Mouse (Mus musculus) intestine, embryonic 16.5 days (tissue): ENCODE measurements around the gene Tuba1b. TPM values are rescaled to one million over a fixed set of nuclear protein-coding genes. Genes with fewer than 3 reads are reported as not detected.
A peak's percentile ranks its signal among the peaks of the same experiment; 100 is the strongest.
"Not testable (repeated sequence)": the region's sequence is repeated elsewhere in the genome, so short reads cannot be mapped to it uniquely, and the experiment has no call there.

Experiments used
- ATAC-seq: fragments of 200-750 bp; cut with Nextera tagmentation; 2 replicates; pipeline ENCODE4 v1.8.0; 2017; ENCODE audit warnings: moderate TSS enrichment, moderate library complexity
- H3K27ac ChIP-seq: fragments of 300-500 bp; sonication (generic); 2 replicates; pipeline ENCODE4 v1.5.1; 2014; ENCODE audit warnings: mild to moderate bottlenecking, low read length
- H3K27me3 ChIP-seq: fragments of 300-500 bp; sonication (generic); replicated peaks from 2 replicates; pipeline ENCODE4 v1.6.1; 2014; ENCODE audit warnings: low read length, control low read depth, mixed read lengths; ENCODE audit not compliant: control insufficient read depth, insufficient read depth
- H3K36me3 ChIP-seq: fragments of 300-500 bp; sonication (generic); 2 replicates; pipeline ENCODE4 v1.6.1; 2014; ENCODE audit warnings: low read length, control low read depth; ENCODE audit not compliant: control insufficient read depth, insufficient read depth
- H3K4me1 ChIP-seq: fragments of 300-500 bp; sonication (generic); 2 replicates; pipeline ENCODE4 v1.6.1; 2014; ENCODE audit warnings: low read length, control low read depth, mixed read lengths; ENCODE audit not compliant: control insufficient read depth, insufficient read depth
- H3K4me2 ChIP-seq: fragments of 300-500 bp; sonication (generic); 2 replicates; pipeline ENCODE4 v1.6.1; 2014; ENCODE audit warnings: low read depth, low read length, control low read depth
- H3K4me3 ChIP-seq: fragments of 300-500 bp; sonication (generic); 2 replicates; pipeline ENCODE4 v1.5.1; 2014; ENCODE audit warnings: mild to moderate bottlenecking, low read length
- H3K9ac ChIP-seq: fragments of 300-500 bp; sonication (generic); 2 replicates; pipeline ENCODE4 v1.6.1; 2014; ENCODE audit warnings: low read depth, low read length
- H3K9me3 ChIP-seq: fragments of 300-500 bp; sonication (generic); 2 replicates; pipeline ENCODE4 v1.6.1; 2016; ENCODE audit warnings: low read length, control low read depth; ENCODE audit not compliant: control insufficient read depth
- WGBS: fragments of 180-500 bp; shearing (Covaris S2); extraction: QIAGEN DNeasy Blood & Tissue Kit; methylation state at CpG from one replicate; pipeline ENCODE4 v1.1.7; 2014; 5-methylcytosine and 5-hydroxymethylcytosine counted together
- polyA plus RNA-seq: library from polyadenylated mRNA; unstranded; fragments of >200 nt; fragmentation: Nextera tagmentation; extraction: Ambion mirVana; gene quantifications from 2 replicates; pipeline ENCODE4 v1.2.1, GENCODE M21; 2015

Gene Tuba1b
- polyA plus RNA-seq, 1 experiment from 2014 or later: 1,322 TPM

- Histone ChIP-seq H3K4me3 (no peak overlapping the region), H3K4me2 (peak overlapping the region; percentile 11; the same call in 1 of the 2 replicates), H3K9me3 (no peaks in the 10 kb centered on the region), H3K27ac (peak overlapping the region; percentile 62), H3K4me1 (no peaks in the 10 kb centered on the region), H3K27me3 (no peaks in the 10 kb centered on the region), H3K9ac (peak overlapping the region; percentile 9; the same call in 1 of the 2 replicates), H3K36me3 (no peaks in the 10 kb centered on the region)
- WGBS: 33% methylated on average over 14 of the region's 14 CpGs
- ATAC-seq: no peak
Observed at GRCm38 (mm10) chr15:98954425-98955253, 20.3 kb upstream of the Tuba1b start.

- Histone ChIP-seq H3K4me3 (peak within 1 kb of the TSS; percentile 81), H3K27ac (peak within 1 kb of the TSS; percentile 91), H3K4me2 (peak within 1 kb of the TSS; percentile 69), H3K9ac (peak within 1 kb of the TSS; percentile 86), H3K4me1 (no peaks in the 10 kb centered on the region), H3K27me3 (no peaks in the 10 kb centered on the region), H3K9me3 (no peaks in the 10 kb centered on the region), H3K36me3 (no peaks in the 10 kb centered on the region)
- WGBS: 5% methylated on average over 28 of the region's 28 CpGs
- peak; percentile 97 for ATAC-seq
Observed at GRCm38 (mm10) chr15:98953401-98954356, 19.3 kb upstream of the Tuba1b start, which contains the start of the genes Gm49450 and Tuba1a. Gene Gm49450, minus strand, starts transcription at chr15:98953551. Gene Tuba1a, minus strand, starts transcription at chr15:98953703.

- Histone ChIP-seq H3K9ac (peak overlapping the region; percentile 86), H3K4me1 (no peaks in the 10 kb centered on the region), H3K4me3 (peak overlapping the region; percentile 81), H3K27ac (peak overlapping the region; percentile 91), H3K9me3 (no peaks in the 10 kb centered on the region), H3K27me3 (no peaks in the 10 kb centered on the region), H3K4me2 (peak overlapping the region; percentile 69), H3K36me3 (no peaks in the 10 kb centered on the region)
- peak; percentile 81 for ATAC-seq
- under 1% methylated on average over 41 of the region's 41 CpGs for WGBS
Observed at GRCm38 (mm10) chr15:98952751-98953400, 18.5 kb upstream of the Tuba1b start.

GRCm38 (mm10) chr15:98952063-98952455, 17.7 kb upstream of the Tuba1b start:
- Histone ChIP-seq H3K36me3 (no peaks in the 10 kb centered on the region), H3K27me3 (no peaks in the 10 kb centered on the region), H3K4me3 (peak overlapping the region; percentile 44), H3K27ac (0 out of 2 replicates have a peak overlapping the region, but pooled peaks have one; percentile 49), H3K4me1 (no peaks in the 10 kb centered on the region), H3K4me2 (peak overlapping the region; percentile 69), H3K9ac (peak overlapping the region; percentile 55), H3K9me3 (no peaks in the 10 kb centered on the region)
- 22% methylated on average over 5 of the region's 5 CpGs for WGBS
- ATAC-seq: no peak

- ATAC-seq, H3K4me1 ChIP-seq, H3K27me3 ChIP-seq, H3K9me3 ChIP-seq, H3K27ac ChIP-seq, H3K36me3 ChIP-seq: not testable (repeated sequence)
- peak overlapping the region; percentile 69 for H3K4me2 ChIP-seq
- WGBS: 75% methylated on average over 11 of the region's 15 CpGs
- peak overlapping the region; percentile 44 for H3K4me3 ChIP-seq
- H3K9ac ChIP-seq: peak overlapping the region; percentile 55; the same call in 1 of the 2 replicates
Observed at GRCm38 (mm10) chr15:98951122-98952062, 17.0 kb upstream of the Tuba1b start.

- Histone ChIP-seq H3K27ac (no peak overlapping the region), H3K27me3 (no peaks in the 10 kb centered on the region), H3K4me1 (no peaks in the 10 kb centered on the region), H3K36me3 (no peaks in the 10 kb centered on the region), H3K9me3 (no peaks in the 10 kb centered on the region), H3K4me3 (no peak overlapping the region), H3K9ac (no peak overlapping the region), H3K4me2 (no peak overlapping the region)
- no peak for ATAC-seq
- 57% methylated on average over 3 of the region's 3 CpGs for WGBS
Observed at GRCm38 (mm10) chr15:98949607-98949892, 15.2 kb upstream of the Tuba1b start.

- Histone ChIP-seq H3K36me3 (no peaks in the 10 kb centered on the region), H3K9me3 (no peaks in the 10 kb centered on the region), H3K4me2 (no peak overlapping the region), H3K9ac (no peak overlapping the region), H3K27ac (no peak overlapping the region), H3K4me1 (no peaks in the 10 kb centered on the region), H3K27me3 (no peaks in the 10 kb centered on the region), H3K4me3 (no peak overlapping the region)
- ATAC-seq: no peak
- 68% methylated on average over 6 of the region's 6 CpGs for WGBS
Observed at GRCm38 (mm10) chr15:98948857-98949606, 14.7 kb upstream of the Tuba1b start.

- no peak for ATAC-seq
- no peaks in the 10 kb centered on the region for H3K4me1 ChIP-seq
- H3K4me2 ChIP-seq: no peak overlapping the region
- H3K27ac ChIP-seq: no peak overlapping the region
- H3K27me3 ChIP-seq: no peaks in the 10 kb centered on the region
- no peak overlapping the region for H3K9ac ChIP-seq
- H3K36me3 ChIP-seq: no peaks in the 10 kb centered on the region
- H3K4me3 ChIP-seq: no peak overlapping the region
- no peaks in the 10 kb centered on the region for H3K9me3 ChIP-seq
Observed at GRCm38 (mm10) chr15:98948382-98948781, 14.0 kb upstream of the Tuba1b start.
